Mouse (Mus musculus): ENCODE data around the gene Hlcs. TPM values are rescaled to one million over a fixed set of nuclear protein-coding genes. Genes with fewer than 3 reads are reported as not detected.

Gene Hlcs
- polyA plus RNA-seq, 1 experiment: 12.6 TPM

DNA sequence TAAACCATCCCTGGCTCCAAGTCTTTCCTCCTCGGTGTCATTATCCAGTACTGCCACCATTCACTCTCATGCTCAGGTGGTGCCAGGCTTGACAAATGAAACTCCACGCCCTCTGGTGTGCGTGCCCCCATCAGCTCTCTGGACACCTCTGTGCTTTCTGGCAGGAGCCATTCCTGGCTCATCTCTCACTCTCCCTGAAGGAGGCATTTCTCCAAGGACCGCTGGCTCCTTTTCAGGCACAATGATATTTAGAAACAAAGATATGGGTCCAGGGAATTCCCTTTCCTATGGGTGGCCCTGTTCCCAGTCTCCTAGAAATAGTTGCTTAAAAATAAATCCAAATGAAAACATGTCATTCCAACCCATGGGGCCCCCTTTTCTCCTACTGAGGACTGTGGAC is 4.3 kb downstream of the Hlcs start:
- Histone ChIP-seq H3K4me3 (ENCODE audit: low read depth, low read length) (no peak overlapping the region), H3K36me3 (ENCODE audit: control insufficient read depth, insufficient read depth, low read length, poor library complexity, severe bottlenecking) (no peaks in the 10 kb centered on the region), H3K9me3 (replicated peaks; ENCODE audit: control insufficient read depth, insufficient read depth, low read length, poor library complexity, severe bottlenecking) (no peaks in the 10 kb centered on the region), H3K27ac (ENCODE audit: insufficient read depth, low read length) (no peak overlapping the region), H3K27me3 (ENCODE audit: control insufficient read depth, insufficient read depth, low read length, poor library complexity, severe bottlenecking) (no peaks in the 10 kb centered on the region; the same call in 1 of the 2 replicates), H3K4me1 (ENCODE audit: control insufficient read depth, insufficient read depth, low read length) (no peaks in the 10 kb centered on the region), H3K9ac (ENCODE audit: low read depth, poor library complexity, severe bottlenecking) (no peak overlapping the region)
- TF ChIP-seq EP300 (IDR thresholded peaks at IDR 0.05; ENCODE audit: insufficient read depth, low read depth, low read length) (no peak), CTCF (IDR thresholded peaks at IDR 0.05; ENCODE audit: low read depth, low read length) (no peak), POLR2A (IDR thresholded peaks at IDR 0.05; ENCODE audit: insufficient read depth, low read length) (no peak)

DNA sequence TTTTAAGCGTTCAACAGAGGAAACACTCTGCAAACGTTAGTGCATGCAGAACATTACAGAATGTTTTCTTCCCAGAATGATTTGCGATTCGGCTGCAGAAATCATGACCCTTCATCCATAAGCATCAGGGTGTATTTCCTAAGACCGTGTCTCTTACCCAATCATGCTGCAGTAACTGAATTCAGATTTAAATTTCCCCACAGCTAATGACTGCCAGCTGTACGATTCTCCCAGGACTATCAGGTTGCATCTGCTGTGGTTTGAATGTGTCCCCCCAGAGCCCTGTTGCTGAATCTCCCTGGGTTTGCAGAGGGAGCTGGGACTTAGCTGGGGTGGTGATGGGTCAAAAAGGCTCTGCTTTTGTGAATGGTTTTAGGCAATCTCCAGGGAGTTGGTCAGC is 5.4 kb downstream of the Hlcs start:
- Histone ChIP-seq H3K4me1 (ENCODE audit: control insufficient read depth, insufficient read depth, low read length) (no peaks in the 10 kb centered on the region), H3K27ac (ENCODE audit: insufficient read depth, low read length) (no peak overlapping the region), H3K9me3 (replicated peaks; ENCODE audit: control insufficient read depth, insufficient read depth, low read length, poor library complexity, severe bottlenecking) (no peaks in the 10 kb centered on the region), H3K36me3 (ENCODE audit: control insufficient read depth, insufficient read depth, low read length, poor library complexity, severe bottlenecking) (no peaks in the 10 kb centered on the region), H3K4me3 (ENCODE audit: low read depth, low read length) (no peak overlapping the region), H3K9ac (ENCODE audit: low read depth, poor library complexity, severe bottlenecking) (no peak overlapping the region), H3K27me3 (ENCODE audit: control insufficient read depth, insufficient read depth, low read length, poor library complexity, severe bottlenecking) (no peaks in the 10 kb centered on the region; the same call in 1 of the 2 replicates)
- no peak for TF ChIP-seq EP300 (IDR thresholded peaks at IDR 0.05; ENCODE audit: insufficient read depth, low read depth, low read length)
- no peak for TF ChIP-seq POLR2A (IDR thresholded peaks at IDR 0.05; ENCODE audit: insufficient read depth, low read length)
- no peak for TF ChIP-seq CTCF (IDR thresholded peaks at IDR 0.05; ENCODE audit: low read depth, low read length)

- H3K9me3 ChIP-seq (replicated peaks; ENCODE audit: control insufficient read depth, insufficient read depth, low read length, poor library complexity, severe bottlenecking): no peaks in the 10 kb centered on the region
- no peak overlapping the region for H3K9ac ChIP-seq (ENCODE audit: low read depth, poor library complexity, severe bottlenecking)
- no peak overlapping the region for H3K4me3 ChIP-seq (ENCODE audit: low read depth, low read length)
- no peak overlapping the region for H3K27ac ChIP-seq (ENCODE audit: insufficient read depth, low read length)
- no peak for TF ChIP-seq CTCF (IDR thresholded peaks at IDR 0.05; ENCODE audit: low read depth, low read length)
- TF ChIP-seq EP300 (IDR thresholded peaks at IDR 0.05; ENCODE audit: insufficient read depth, low read depth, low read length): no peak
- TF ChIP-seq POLR2A (IDR thresholded peaks at IDR 0.05; ENCODE audit: insufficient read depth, low read length): no peak
- no peaks in the 10 kb centered on the region for H3K4me1 ChIP-seq (ENCODE audit: control insufficient read depth, insufficient read depth, low read length)
- H3K27me3 ChIP-seq (ENCODE audit: control insufficient read depth, insufficient read depth, low read length, poor library complexity, severe bottlenecking): no peaks in the 10 kb centered on the region; the same call in 1 of the 2 replicates
- H3K36me3 ChIP-seq (ENCODE audit: control insufficient read depth, insufficient read depth, low read length, poor library complexity, severe bottlenecking): no peaks in the 10 kb centered on the region
Observed at GRCm38 (mm10) chr16:94307526-94307925, 5.8 kb downstream of the Hlcs start.

- Histone ChIP-seq H3K9ac (ENCODE audit: low read depth, poor library complexity, severe bottlenecking) (peak overlapping the region; percentile 22; the same call in 1 of the 2 replicates), H3K27ac (ENCODE audit: insufficient read depth, low read length) (no peak overlapping the region), H3K27me3 (ENCODE audit: control insufficient read depth, insufficient read depth, low read length, poor library complexity, severe bottlenecking) (no peaks in the 10 kb centered on the region; the same call in 1 of the 2 replicates), H3K36me3 (ENCODE audit: control insufficient read depth, insufficient read depth, low read length, poor library complexity, severe bottlenecking) (no peaks in the 10 kb centered on the region), H3K4me1 (ENCODE audit: control insufficient read depth, insufficient read depth, low read length) (no peaks in the 10 kb centered on the region), H3K9me3 (replicated peaks; ENCODE audit: control insufficient read depth, insufficient read depth, low read length, poor library complexity, severe bottlenecking) (no peaks in the 10 kb centered on the region), H3K4me3 (ENCODE audit: low read depth, low read length) (peak overlapping the region; percentile 26)
- TF ChIP-seq EP300 (IDR thresholded peaks at IDR 0.05; ENCODE audit: insufficient read depth, low read depth, low read length) (no peak), CTCF (IDR thresholded peaks at IDR 0.05; ENCODE audit: low read depth, low read length) (no peak), POLR2A (IDR thresholded peaks at IDR 0.05; ENCODE audit: insufficient read depth, low read length) (no peak)
Observed at GRCm38 (mm10) chr16:94303203-94303535, 10.2 kb downstream of the Hlcs start.

DNA sequence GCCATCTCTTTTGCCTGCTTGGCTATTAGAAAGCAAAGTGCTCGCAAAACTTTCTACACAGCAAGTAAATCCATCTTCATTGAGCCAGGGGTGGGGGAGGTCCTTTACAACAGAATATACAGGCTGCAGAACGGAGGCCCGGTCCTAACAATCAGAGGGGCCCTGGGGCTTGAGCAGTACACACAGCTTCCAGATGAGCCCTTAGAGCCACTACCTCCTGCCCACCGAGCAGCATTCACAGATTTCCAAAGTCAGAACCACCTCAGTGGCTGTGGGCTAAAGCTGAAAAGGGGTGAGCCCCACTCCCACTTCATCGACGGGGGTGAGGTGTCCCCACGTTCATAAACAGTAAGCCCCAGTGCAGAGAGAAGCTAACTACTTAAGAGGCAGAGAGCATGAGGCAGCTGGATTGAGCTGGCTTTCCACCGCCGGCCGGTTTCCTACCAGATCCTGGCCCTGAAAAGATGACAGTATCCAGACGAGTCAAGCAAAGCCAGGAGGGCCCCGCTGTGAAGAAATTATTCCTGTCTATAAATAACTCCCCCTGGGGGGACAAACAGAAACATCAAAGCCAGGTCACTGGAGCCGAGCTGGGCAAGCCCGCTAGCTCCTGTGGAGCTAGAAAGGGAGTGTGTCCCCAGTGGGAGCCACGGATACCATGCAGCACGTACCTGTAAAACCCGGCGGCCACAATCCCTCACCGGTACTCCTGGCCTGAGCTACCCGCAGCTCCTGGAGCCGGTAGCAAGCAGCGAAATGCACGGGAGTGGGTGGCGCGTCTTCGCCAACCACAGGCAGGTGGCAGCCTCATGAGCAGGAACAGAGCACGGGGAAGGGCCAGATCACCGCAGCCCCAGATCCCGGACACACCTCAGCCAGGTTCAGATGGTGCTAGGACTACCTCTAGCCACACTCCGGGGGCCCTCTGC is 10.8 kb downstream of the Hlcs start:
- TF ChIP-seq CTCF (IDR thresholded peaks at IDR 0.05; ENCODE audit: low read depth, low read length) (peak; percentile 10), POLR2A (IDR thresholded peaks at IDR 0.05; ENCODE audit: insufficient read depth, low read length) (no peak), EP300 (IDR thresholded peaks at IDR 0.05; ENCODE audit: insufficient read depth, low read depth, low read length) (no peak)
- Histone ChIP-seq H3K27ac (ENCODE audit: insufficient read depth, low read length) (no peak overlapping the region), H3K36me3 (ENCODE audit: control insufficient read depth, insufficient read depth, low read length, poor library complexity, severe bottlenecking) (no peaks in the 10 kb centered on the region), H3K9me3 (replicated peaks; ENCODE audit: control insufficient read depth, insufficient read depth, low read length, poor library complexity, severe bottlenecking) (no peaks in the 10 kb centered on the region), H3K4me3 (ENCODE audit: low read depth, low read length) (peak overlapping the region; percentile 26), H3K9ac (ENCODE audit: low read depth, poor library complexity, severe bottlenecking) (peak overlapping the region; percentile 22; the same call in 1 of the 2 replicates), H3K4me1 (ENCODE audit: control insufficient read depth, insufficient read depth, low read length) (no peaks in the 10 kb centered on the region), H3K27me3 (ENCODE audit: control insufficient read depth, insufficient read depth, low read length, poor library complexity, severe bottlenecking) (no peaks in the 10 kb centered on the region; the same call in 1 of the 2 replicates)

- no peak overlapping the region for H3K27ac ChIP-seq (ENCODE audit: insufficient read depth, low read length)
- no peaks in the 10 kb centered on the region for H3K36me3 ChIP-seq (ENCODE audit: control insufficient read depth, insufficient read depth, low read length, poor library complexity, severe bottlenecking)
- H3K27me3 ChIP-seq (ENCODE audit: control insufficient read depth, insufficient read depth, low read length, poor library complexity, severe bottlenecking): no peaks in the 10 kb centered on the region; the same call in 1 of the 2 replicates
- H3K4me3 ChIP-seq (ENCODE audit: low read depth, low read length): no peak overlapping the region
- H3K9me3 ChIP-seq (replicated peaks; ENCODE audit: control insufficient read depth, insufficient read depth, low read length, poor library complexity, severe bottlenecking): no peaks in the 10 kb centered on the region
- H3K4me1 ChIP-seq (ENCODE audit: control insufficient read depth, insufficient read depth, low read length): no peaks in the 10 kb centered on the region
- TF ChIP-seq POLR2A (IDR thresholded peaks at IDR 0.05; ENCODE audit: insufficient read depth, low read length) (no peak), EP300 (IDR thresholded peaks at IDR 0.05; ENCODE audit: insufficient read depth, low read depth, low read length) (no peak), CTCF (IDR thresholded peaks at IDR 0.05; ENCODE audit: low read depth, low read length) (peak; percentile 16)
- H3K9ac ChIP-seq (ENCODE audit: low read depth, poor library complexity, severe bottlenecking): no peak overlapping the region
Observed at GRCm38 (mm10) chr16:94301696-94302095, 11.7 kb downstream of the Hlcs start.

Data from ES-Bruce4 (cell line).